Mouse (Mus musculus) cortical plate, adult 2 months (tissue): Measurements from ENCODE around the gene Mybpc2. TPM values are rescaled to one million over a fixed set of nuclear protein-coding genes. Genes with fewer than 3 reads are reported as not detected.

Source experiments
- H3K27ac ChIP-seq: fragments of 200-500 bp; 2 replicates; pipeline ENCODE4 v1.5.1; 2012; ENCODE audit warnings: low read length, control low read depth, inconsistent platforms; ENCODE audit not compliant: insufficient read depth
- H3K4me1 ChIP-seq: fragments of 200-500 bp; 2 replicates; pipeline ENCODE4 v1.6.1; 2011; ENCODE audit warnings: low read length; ENCODE audit not compliant: control insufficient read depth, insufficient read depth
- H3K4me3 ChIP-seq: fragments of 200-500 bp; 2 replicates; pipeline ENCODE4 v1.5.1; 2011; ENCODE audit warnings: mild to moderate bottlenecking, low read length, control low read depth; ENCODE audit not compliant: insufficient read depth
- CTCF ChIP-seq: fragments of 200-500 bp; IDR thresholded peaks from 2 replicates; pipeline ENCODE4 v1.5.1; 2011; ENCODE audit warnings: mild to moderate bottlenecking, control low read depth, low read length; ENCODE audit not compliant: insufficient read depth; ENCODE audit errors: extremely low read depth
- POLR2A ChIP-seq: fragments of 200-500 bp; IDR thresholded peaks from 2 replicates; pipeline ENCODE4 v1.6.1; 2011; ENCODE audit warnings: mild to moderate bottlenecking, low read length, control low read depth; ENCODE audit not compliant: insufficient read depth; ENCODE audit errors: extremely low read depth
- polyA plus RNA-seq: library from polyadenylated mRNA; depleted of rRNA; stranded (reverse); fragments of >200 nt; gene quantifications from 2 replicates; pipeline ENCODE4 v1.2.3, GENCODE M21; 2012

Gene Mybpc2
- polyA plus RNA-seq, 1 experiment = 0.04 TPM

GRCm38 (mm10) chr7:44535657-44536589, 11.5 kb upstream of the Mybpc2 start:
- no peak overlapping the region for H3K4me3 ChIP-seq
- TF ChIP-seq CTCF (no peak), POLR2A (no peak)
- peaks cover 3% of the 10 kb centered on the region for H3K4me1 ChIP-seq
- no peak overlapping the region for H3K27ac ChIP-seq

GRCm38 (mm10) chr7:44534656-44535441, 10.4 kb upstream of the Mybpc2 start:
- TF ChIP-seq CTCF (no peak), POLR2A (no peak)
- Histone ChIP-seq H3K4me3 (no peak overlapping the region), H3K27ac (no peak overlapping the region), H3K4me1 (peaks cover 3% of the 10 kb centered on the region)

- peaks cover 3% of the 10 kb centered on the region for H3K4me1 ChIP-seq
- TF ChIP-seq POLR2A (no peak), CTCF (no peak)
- H3K27ac ChIP-seq = no peak overlapping the region
- H3K4me3 ChIP-seq = no peak overlapping the region
Observed at GRCm38 (mm10) chr7:44534242-44534641, 9.8 kb upstream of the Mybpc2 start.

GRCm38 (mm10) chr7:44533746-44534045, 9.2 kb upstream of the Mybpc2 start:
- no peak for TF ChIP-seq POLR2A
- no peak for TF ChIP-seq CTCF
- H3K27ac ChIP-seq = no peak overlapping the region
- H3K4me1 ChIP-seq = peaks cover 3% of the 10 kb centered on the region
- H3K4me3 ChIP-seq = no peak overlapping the region

GRCm38 (mm10) chr7:44532918-44533745, 8.7 kb upstream of the Mybpc2 start:
- Histone ChIP-seq H3K27ac (no peak overlapping the region), H3K4me1 (peaks cover 3% of the 10 kb centered on the region), H3K4me3 (no peak overlapping the region)
- TF ChIP-seq CTCF = no peak

- Histone ChIP-seq H3K4me1 (peaks cover 3% of the 10 kb centered on the region), H3K4me3 (no peak within 1 kb of the TSS), H3K27ac (no peak within 1 kb of the TSS)
- TF ChIP-seq CTCF (no peak), POLR2A (no peak)
Observed at GRCm38 (mm10) chr7:44531946-44532732, 7.7 kb upstream of the Mybpc2 start, which contains the start of gene Spib. Gene Spib (minus strand): TSS chr7:44532071.

- no peak overlapping the region for H3K27ac ChIP-seq
- H3K4me1 ChIP-seq = no peaks in the 10 kb centered on the region; the same call in 1 of the 2 replicates
- no peak overlapping the region for H3K4me3 ChIP-seq
- TF ChIP-seq CTCF (no peak), POLR2A (no peak)
Observed at GRCm38 (mm10) chr7:44531207-44531606, 6.8 kb upstream of the Mybpc2 start.

GRCm38 (mm10) chr7:44530507-44530906, 6.1 kb upstream of the Mybpc2 start:
- Histone ChIP-seq H3K4me3 (no peak overlapping the region), H3K27ac (no peak overlapping the region), H3K4me1 (no peaks in the 10 kb centered on the region)
- TF ChIP-seq POLR2A (no peak), CTCF (no peak)

- Histone ChIP-seq H3K4me3 (no peak overlapping the region), H3K4me1 (no peaks in the 10 kb centered on the region), H3K27ac (no peak overlapping the region)
- TF ChIP-seq CTCF = no peak
Observed at GRCm38 (mm10) chr7:44529518-44529917, 5.1 kb upstream of the Mybpc2 start.
